Mouse (Mus musculus) midbrain, embryonic 15.5 days (tissue): ENCODE measurements at regions not wholly inside any gene's neighbourhood (a gene's known extent, or its start where the extent isn't known, plus 50 kb on each side); places are given as distances from the start of the nearest gene placed in this dataset.

Experiments
- ATAC-seq: fragments of 200-750 bp; cut with Nextera tagmentation; replicated peaks from 2 replicates; pipeline ENCODE4 v1.8.0; 2017; ENCODE audit warnings: moderate TSS enrichment
- H3K27ac ChIP-seq: fragments of 300-500 bp; sonication (generic); 2 replicates; pipeline ENCODE4 v1.5.1; 2015; ENCODE audit warnings: mild to moderate bottlenecking, inconsistent platforms
- H3K27me3 ChIP-seq: fragments of 300-500 bp; sonication (generic); replicated peaks from 2 replicates; pipeline ENCODE4 v1.6.1; 2015; ENCODE audit warnings: inconsistent platforms
- H3K36me3 ChIP-seq: fragments of 300-500 bp; sonication (generic); replicated peaks from 2 replicates; pipeline ENCODE4 v1.6.1; 2015; ENCODE audit warnings: inconsistent platforms
- H3K4me1 ChIP-seq: fragments of 300-500 bp; sonication (generic); 2 replicates; pipeline ENCODE4 v1.6.1; 2015; ENCODE audit warnings: inconsistent platforms
- H3K4me2 ChIP-seq: fragments of 300-500 bp; sonication (generic); 2 replicates; pipeline ENCODE4 v1.6.1; 2015; ENCODE audit warnings: inconsistent platforms, mild to moderate bottlenecking, moderate library complexity
- H3K4me3 ChIP-seq: fragments of 300-500 bp; sonication (generic); 2 replicates; pipeline ENCODE4 v1.5.1; 2015; ENCODE audit warnings: mild to moderate bottlenecking, inconsistent platforms
- H3K9ac ChIP-seq: fragments of 300-500 bp; sonication (generic); 2 replicates; pipeline ENCODE4 v1.6.1; 2015; ENCODE audit warnings: mild to moderate bottlenecking, inconsistent platforms
- H3K9me3 ChIP-seq: fragments of 300-500 bp; sonication (generic); 2 replicates; pipeline ENCODE4 v1.6.1; 2016; ENCODE audit warnings: inconsistent platforms
- WGBS: fragments of 180-500 bp; shearing (Covaris S2); methylation state at CpG from one replicate; pipeline ENCODE4 v1.1.7; 2015; ENCODE audit warnings: mixed read lengths; 5-methylcytosine and 5-hydroxymethylcytosine counted together

- H3K27ac ChIP-seq: no peak overlapping the region
- no peak overlapping the region for H3K9ac ChIP-seq
- ATAC-seq: no peak
- H3K36me3 ChIP-seq: no peaks in the 10 kb centered on the region
- H3K4me3 ChIP-seq: no peak overlapping the region
- H3K4me2 ChIP-seq: no peak overlapping the region
- no peaks in the 10 kb centered on the region for H3K27me3 ChIP-seq
- H3K4me1 ChIP-seq: no peaks in the 10 kb centered on the region
- no peaks in the 10 kb centered on the region for H3K9me3 ChIP-seq
- WGBS: 89% methylated on average over 16 of the region's 16 CpGs
Measured at GRCm38 (mm10) chr13:47974756-47975515, 286.1 kb upstream of the Id4 start.

DNA sequence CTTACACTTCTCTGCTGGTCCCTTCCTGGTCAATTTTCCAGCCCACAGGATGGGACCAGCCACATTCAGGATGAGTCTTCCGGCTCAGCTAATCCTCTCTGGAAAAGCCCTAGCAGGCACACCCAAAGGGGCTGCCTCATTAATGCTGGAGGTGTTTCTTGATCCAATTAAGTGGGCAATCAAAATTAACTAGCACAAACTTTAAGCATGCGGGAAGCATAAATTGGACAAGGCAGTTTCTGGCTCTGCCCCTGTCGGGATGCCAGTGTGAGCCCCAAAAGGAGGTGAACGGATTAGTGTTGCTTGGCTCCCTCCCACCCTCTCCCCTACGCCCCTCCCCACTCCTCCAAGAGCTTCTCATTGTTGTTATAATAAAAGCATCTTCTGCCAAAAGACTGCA lies 262.5 kb upstream of the Id4 start:
- Histone ChIP-seq H3K27ac (no peak overlapping the region), H3K36me3 (no peaks in the 10 kb centered on the region), H3K9me3 (no peaks in the 10 kb centered on the region), H3K4me2 (no peak overlapping the region), H3K4me3 (no peak overlapping the region), H3K27me3 (no peaks in the 10 kb centered on the region), H3K9ac (no peak overlapping the region), H3K4me1 (0 out of 2 replicates have a peak, but pooled peaks cover 8% of the 10 kb centered on the region)
- 6% methylated on average over 5 of the region's 5 CpGs for WGBS
- no peak for ATAC-seq

DNA sequence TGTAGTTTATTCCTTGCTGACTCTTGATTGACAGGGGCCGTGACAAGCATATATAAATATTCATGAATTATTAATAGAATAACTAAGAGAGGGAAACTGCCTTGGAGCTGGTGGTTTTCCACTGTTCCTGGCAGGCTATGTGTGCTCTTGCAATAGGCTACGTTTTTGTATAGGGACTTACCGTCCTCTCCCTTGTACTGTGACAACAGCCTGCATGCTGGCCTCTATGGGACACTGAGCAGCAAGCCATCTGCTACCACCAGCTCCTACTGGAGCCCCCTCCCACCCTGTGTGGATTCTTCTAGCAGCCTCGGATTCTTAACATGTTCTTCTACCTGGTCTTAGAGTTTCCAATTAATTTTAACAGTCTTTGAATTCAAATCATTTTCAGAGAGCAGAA lies 261.6 kb upstream of the Id4 start:
- 42% methylated on average over 4 of the region's 4 CpGs for WGBS
- Histone ChIP-seq H3K4me3 (no peak overlapping the region), H3K27ac (peak overlapping the region; percentile 27; the same call in 1 of the 2 replicates), H3K9me3 (no peaks in the 10 kb centered on the region), H3K4me1 (0 out of 2 replicates have a peak, but pooled peaks cover 8% of the 10 kb centered on the region), H3K4me2 (no peak overlapping the region), H3K36me3 (no peaks in the 10 kb centered on the region), H3K27me3 (no peaks in the 10 kb centered on the region), H3K9ac (no peak overlapping the region)
- 0 out of 2 replicates have a peak, but pooled peaks have one; percentile 62 for ATAC-seq

DNA sequence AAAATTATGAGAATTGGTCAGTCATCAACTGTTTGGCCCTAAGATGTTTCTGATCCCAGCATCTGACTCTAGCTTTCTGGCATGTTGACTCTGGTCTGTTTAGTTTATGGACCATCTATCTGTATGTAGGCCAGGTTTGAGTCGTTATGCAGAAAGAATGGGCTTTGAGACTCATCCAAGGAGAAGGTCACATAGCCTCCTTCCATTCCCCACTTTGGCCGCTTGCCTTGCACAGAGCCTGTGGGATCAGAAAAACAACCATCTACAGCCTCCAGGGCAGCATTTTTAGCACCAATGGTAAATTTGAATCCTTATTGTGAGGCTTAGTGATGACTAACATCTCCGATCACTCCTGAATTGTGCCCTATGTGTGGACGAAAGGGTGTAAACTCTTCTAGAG lies 257.9 kb upstream of the Id4 start:
- H3K27me3 ChIP-seq: no peaks in the 10 kb centered on the region
- H3K36me3 ChIP-seq: no peaks in the 10 kb centered on the region
- no peak overlapping the region for H3K4me2 ChIP-seq
- no peaks in the 10 kb centered on the region for H3K9me3 ChIP-seq
- H3K27ac ChIP-seq: no peak overlapping the region
- WGBS: 92% methylated on average over 4 of the region's 4 CpGs
- 0 out of 2 replicates have a peak, but pooled peaks cover 8% of the 10 kb centered on the region for H3K4me1 ChIP-seq
- ATAC-seq: no peak
- H3K9ac ChIP-seq: no peak overlapping the region
- H3K4me3 ChIP-seq: no peak overlapping the region

DNA sequence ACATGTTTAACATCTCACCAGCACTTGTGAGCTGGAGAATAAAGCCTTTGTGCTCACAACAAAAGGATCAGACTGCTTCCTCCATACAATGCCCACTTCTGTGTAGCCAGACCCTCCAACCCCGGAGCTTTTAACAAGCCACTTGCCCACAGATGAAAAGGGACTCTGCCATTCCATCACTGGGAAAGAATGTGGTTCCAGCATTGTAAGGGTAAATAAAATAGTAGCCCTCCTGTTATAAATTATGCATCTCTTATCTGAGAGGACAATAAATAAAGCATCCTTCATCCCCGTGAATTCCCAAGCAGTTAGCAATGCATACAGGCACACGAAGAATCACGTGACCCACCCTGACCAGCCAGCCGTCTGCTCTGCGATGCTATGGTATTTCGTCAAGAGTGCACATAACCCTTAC lies 247.7 kb upstream of the Id4 start:
- H3K4me2 ChIP-seq: peak overlapping the region; percentile 8; the same call in 1 of the 2 replicates
- WGBS: 21% methylated on average over 7 of the region's 7 CpGs

DNA sequence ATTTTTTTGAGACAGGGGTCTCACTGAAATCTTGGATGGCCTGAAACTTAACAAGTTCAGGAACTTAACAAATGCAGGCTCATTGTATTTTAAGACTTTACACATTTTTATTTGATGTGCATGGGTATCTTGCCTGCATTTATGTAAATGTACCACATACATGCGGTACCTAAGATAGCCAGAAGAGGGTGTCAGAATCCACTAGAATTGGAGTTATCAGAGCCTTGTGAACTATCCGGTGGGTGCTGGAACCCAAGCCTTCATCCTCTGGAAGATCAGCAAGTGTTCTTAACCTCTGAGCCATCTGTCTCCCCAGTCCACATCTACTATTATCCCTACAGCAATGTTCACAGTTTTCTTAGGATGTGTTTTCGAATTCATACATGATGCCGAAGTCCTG lies 245.7 kb upstream of the Id4 start:
- ATAC-seq: no peak
- no peak overlapping the region for H3K27ac ChIP-seq
- no peaks in the 10 kb centered on the region for H3K36me3 ChIP-seq
- peaks cover 13% of the 10 kb centered on the region for H3K4me1 ChIP-seq
- no peak overlapping the region for H3K4me3 ChIP-seq
- no peak overlapping the region for H3K9ac ChIP-seq
- 86% methylated on average over 4 of the region's 4 CpGs for WGBS
- no peak overlapping the region for H3K4me2 ChIP-seq
- no peaks in the 10 kb centered on the region for H3K27me3 ChIP-seq
- H3K9me3 ChIP-seq: no peaks in the 10 kb centered on the region

More for the DNA sequence above, 247.7 kb upstream of the Id4 start:
- Histone ChIP-seq H3K36me3 (no peaks in the 10 kb centered on the region), H3K4me1 (peaks cover 13% of the 10 kb centered on the region), H3K9ac (no peak overlapping the region), H3K4me3 (no peak overlapping the region), H3K9me3 (no peaks in the 10 kb centered on the region), H3K27me3 (no peaks in the 10 kb centered on the region), H3K27ac (peak overlapping the region; percentile 1; the same call in 1 of the 2 replicates)
- ATAC-seq: peak; percentile 37; the same call in 1 of the 2 replicates

DNA sequence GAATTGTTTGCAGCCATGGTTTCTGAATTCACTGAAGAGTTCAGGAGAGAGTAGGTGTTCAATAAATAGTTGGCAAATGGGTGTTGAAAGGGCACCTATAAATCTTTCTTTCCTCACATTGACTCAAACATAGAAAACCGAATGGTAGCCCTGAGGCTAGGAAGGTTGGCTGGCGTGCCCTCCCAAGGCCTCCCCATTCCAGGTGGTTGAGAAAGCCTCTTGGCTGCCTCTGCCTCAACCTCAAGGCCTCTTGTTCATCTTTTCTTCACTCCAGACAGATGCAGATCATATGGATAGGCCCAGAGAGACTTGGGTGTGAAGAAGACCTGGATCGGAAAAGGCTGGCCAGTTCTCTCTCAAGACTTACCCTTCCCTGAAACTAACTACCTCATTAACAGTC lies 245.0 kb upstream of the Id4 start:
- Histone ChIP-seq H3K9me3 (no peaks in the 10 kb centered on the region), H3K27me3 (no peaks in the 10 kb centered on the region), H3K36me3 (no peaks in the 10 kb centered on the region), H3K9ac (no peak overlapping the region), H3K4me1 (peaks cover 13% of the 10 kb centered on the region), H3K4me3 (no peak overlapping the region), H3K27ac (no peak overlapping the region), H3K4me2 (no peak overlapping the region)
- 94% methylated on average over 3 of the region's 3 CpGs for WGBS
- no peak for ATAC-seq

GRCm38 (mm10) chr13:48016606-48017005 lies 244.4 kb upstream of the Id4 start:
- no peaks in the 10 kb centered on the region for H3K36me3 ChIP-seq
- H3K4me2 ChIP-seq: no peak overlapping the region
- no peak overlapping the region for H3K9ac ChIP-seq
- 96% methylated on average over 6 of the region's 6 CpGs for WGBS
- no peaks in the 10 kb centered on the region for H3K27me3 ChIP-seq
- no peak for ATAC-seq
- H3K4me3 ChIP-seq: no peak overlapping the region
- no peaks in the 10 kb centered on the region for H3K9me3 ChIP-seq
- peaks cover 13% of the 10 kb centered on the region for H3K4me1 ChIP-seq
- no peak overlapping the region for H3K27ac ChIP-seq

DNA sequence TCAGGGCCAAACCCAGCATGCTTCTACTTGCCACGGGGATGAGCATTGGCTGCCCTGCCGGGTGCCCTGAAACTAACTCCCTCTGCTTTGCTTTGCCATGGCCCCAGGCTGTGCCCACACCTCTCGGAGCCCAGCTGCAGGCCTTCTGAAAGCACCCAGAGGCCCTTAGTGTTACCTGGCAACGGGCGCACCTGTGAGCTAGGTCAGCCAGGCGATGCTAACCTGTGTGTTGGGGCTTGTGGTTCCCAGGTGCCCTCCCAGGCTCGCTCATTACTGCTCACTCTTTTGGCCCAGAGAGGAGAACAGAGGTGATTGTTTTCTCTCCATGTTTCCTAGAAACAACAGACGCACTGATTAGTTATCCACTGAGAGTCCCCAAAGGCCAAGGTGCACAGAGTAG lies 243.4 kb upstream of the Id4 start:
- Histone ChIP-seq H3K9me3 (no peaks in the 10 kb centered on the region), H3K36me3 (no peaks in the 10 kb centered on the region), H3K9ac (no peak overlapping the region), H3K27me3 (no peaks in the 10 kb centered on the region), H3K27ac (no peak overlapping the region), H3K4me2 (no peak overlapping the region), H3K4me1 (peaks cover 13% of the 10 kb centered on the region), H3K4me3 (no peak overlapping the region)
- WGBS: 80% methylated on average over 8 of the region's 8 CpGs
- no peak for ATAC-seq

GRCm38 (mm10) chr13:48018606-48019005 lies 242.4 kb upstream of the Id4 start:
- Histone ChIP-seq H3K27ac (no peak overlapping the region), H3K4me1 (peaks cover 6% of the 10 kb centered on the region), H3K9me3 (no peaks in the 10 kb centered on the region), H3K4me2 (no peak overlapping the region), H3K9ac (no peak overlapping the region), H3K4me3 (no peak overlapping the region), H3K36me3 (no peaks in the 10 kb centered on the region), H3K27me3 (no peaks in the 10 kb centered on the region)
- WGBS: 74% methylated on average over 5 of the region's 5 CpGs
- ATAC-seq: no peak

- Histone ChIP-seq H3K27me3 (no peaks in the 10 kb centered on the region), H3K27ac (no peak overlapping the region), H3K36me3 (no peaks in the 10 kb centered on the region), H3K4me3 (no peak overlapping the region), H3K9me3 (no peaks in the 10 kb centered on the region), H3K9ac (no peak overlapping the region), H3K4me2 (no peak overlapping the region), H3K4me1 (peaks cover 6% of the 10 kb centered on the region)
- ATAC-seq: no peak
- 56% methylated on average over 7 of the region's 7 CpGs for WGBS
Measured at GRCm38 (mm10) chr13:48022958-48023615, 237.9 kb upstream of the Id4 start.

DNA sequence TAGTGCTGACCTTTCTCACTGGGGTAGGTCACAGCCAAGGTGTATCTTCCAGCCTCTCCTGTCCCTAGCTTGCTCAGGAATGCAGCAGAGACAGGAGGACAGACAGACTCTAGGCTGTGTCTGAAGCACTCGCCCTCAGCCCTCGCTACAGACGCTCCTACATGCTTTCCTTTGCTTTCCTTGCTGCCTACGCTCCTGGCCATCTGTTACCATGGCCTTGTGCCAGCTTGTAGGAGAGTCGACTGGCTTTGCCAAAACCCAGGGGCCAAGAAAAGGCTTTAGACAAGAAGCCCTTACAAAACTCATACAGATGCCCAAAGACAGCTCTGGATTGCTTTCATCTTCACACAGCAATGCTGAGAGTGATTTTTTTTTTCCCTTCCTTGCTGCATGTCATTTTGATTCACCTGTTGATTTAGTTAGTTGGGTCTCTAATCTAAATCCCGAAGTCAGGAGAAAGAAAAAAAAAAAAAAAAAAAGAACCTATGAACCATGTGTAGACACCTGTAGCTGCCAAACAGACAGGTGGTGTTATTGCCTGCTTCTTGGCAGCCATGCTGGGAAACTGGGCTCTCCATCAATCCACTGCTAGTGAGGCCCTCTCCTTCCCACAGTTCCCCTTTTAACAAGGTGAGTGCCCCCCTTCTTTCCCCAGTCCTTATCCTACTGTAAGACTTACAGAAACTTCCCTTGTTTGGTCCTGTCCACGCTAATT lies 233.1 kb upstream of the Id4 start:
- Histone ChIP-seq H3K27me3 (no peaks in the 10 kb centered on the region), H3K36me3 (no peaks in the 10 kb centered on the region), H3K4me3 (no peak overlapping the region), H3K9ac (no peak overlapping the region), H3K27ac (no peak overlapping the region), H3K4me1 (peaks cover 6% of the 10 kb centered on the region), H3K9me3 (no peaks in the 10 kb centered on the region), H3K4me2 (no peak overlapping the region)
- 54% methylated on average over 7 of the region's 7 CpGs for WGBS
- ATAC-seq: peak; percentile 54; the same call in 1 of the 2 replicates
